Mouse (Mus musculus) G1E (cell line): ENCODE data around the gene Sox5.

Experiments used
- CTCF ChIP-seq: IDR thresholded peaks from 2 replicates; pipeline ENCODE4 v1.5.1; 2012; ENCODE audit warnings: low read depth, low read length, inconsistent platforms, mixed read lengths
- GATA1 ChIP-seq: IDR thresholded peaks from 2 replicates; pipeline ENCODE4 v1.6.1; 2012; ENCODE audit warnings: borderline replicate concordance, low read length, inconsistent platforms, mixed read lengths
- GATA2 ChIP-seq: IDR thresholded peaks from 2 replicates; pipeline ENCODE4 v1.6.1; 2012; ENCODE audit warnings: low read depth, low read length, inconsistent platforms, borderline replicate concordance

DNA sequence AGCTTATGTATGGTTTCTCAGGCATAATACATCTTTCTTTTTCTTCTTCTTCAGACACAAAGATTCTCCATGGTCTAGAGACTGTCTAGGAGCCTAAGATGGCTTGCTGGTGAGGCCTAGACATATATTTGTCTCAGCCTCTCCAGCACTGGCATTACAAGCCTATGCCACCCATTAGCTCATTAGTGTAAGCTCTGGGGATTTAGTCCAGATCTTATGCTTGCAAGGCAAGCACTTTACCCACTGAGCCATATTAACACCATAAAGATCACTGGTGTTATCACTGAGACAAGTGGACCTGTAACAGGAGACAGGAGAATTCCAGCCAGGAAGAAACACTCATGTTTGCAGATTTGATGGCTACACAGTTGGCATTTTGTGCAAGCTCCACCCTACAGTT is 472.6 kb downstream of the Sox5 start:
- TF ChIP-seq GATA2 (no peak), CTCF (no peak), GATA1 (no peak)
